Mouse (Mus musculus) myocyte (in vitro differentiated cells): ENCODE measurements at regions not wholly inside any gene's neighbourhood (a gene's known extent, or its start where the extent isn't known, plus 50 kb on each side); places are given as distances from the start of the nearest gene placed in this dataset.

Experiments
- CEBPB ChIP-seq: IDR thresholded peaks from 2 replicates; pipeline ENCODE4 v1.6.1; 2011; ENCODE audit warnings: mild to moderate bottlenecking, moderate library complexity; ENCODE audit not compliant: poor library complexity, insufficient read depth, severe bottlenecking
- E2F4 ChIP-seq: IDR thresholded peaks from one replicate; pipeline ENCODE4 v1.6.1; 2011; ENCODE audit warnings: mild to moderate bottlenecking, control low read depth, moderate library complexity; ENCODE audit not compliant: insufficient read depth
- MAX ChIP-seq: IDR thresholded peaks from one replicate; pipeline ENCODE4 v1.6.1; 2011; ENCODE audit warnings: low read depth, mild to moderate bottlenecking, control low read depth
- MYOD1 ChIP-seq, 3 experiments: IDR thresholded peaks; one replicate each; pipeline ENCODE4 v1.6.1; 2011; ENCODE audit warnings: control low read depth in 2 of 3, low read depth in 2 of 3, mild to moderate bottlenecking in 2 of 3, moderate library complexity in 1 of 3; ENCODE audit not compliant: insufficient read length in 2 of 3, control insufficient read depth in 1 of 3
- POLR2A ChIP-seq: IDR thresholded peaks from one replicate; pipeline ENCODE4 v1.6.1; 2011; ENCODE audit warnings: low read depth, mild to moderate bottlenecking, control low read depth, moderate library complexity; ENCODE audit not compliant: insufficient read length
- POLR2AphosphoS2 ChIP-seq: IDR thresholded peaks from one replicate; pipeline ENCODE4 v1.6.1; 2011; ENCODE audit warnings: low read depth, control low read depth; ENCODE audit not compliant: insufficient read length
- REST ChIP-seq: IDR thresholded peaks from one replicate; pipeline ENCODE4 v1.6.1; 2011; ENCODE audit warnings: mild to moderate bottlenecking, control low read depth, moderate library complexity; ENCODE audit not compliant: insufficient read depth, insufficient read length
- SRF ChIP-seq: IDR thresholded peaks from one replicate; pipeline ENCODE4 v1.6.1; 2011; ENCODE audit warnings: low read depth; ENCODE audit not compliant: control insufficient read depth, insufficient read length
- TCF12 ChIP-seq: IDR thresholded peaks from one replicate; pipeline ENCODE4 v1.6.1; 2011; ENCODE audit warnings: mild to moderate bottlenecking, control low read depth; ENCODE audit not compliant: poor library complexity, insufficient read depth, severe bottlenecking
- USF1 ChIP-seq: IDR thresholded peaks from one replicate; pipeline ENCODE4 v1.6.1; 2011; ENCODE audit warnings: low read depth, mild to moderate bottlenecking, control low read depth, moderate library complexity

- no peak for TF ChIP-seq MYOD1 (IDR thresholded peaks at IDR 0.05; ENCODE audit: control insufficient read depth in 1 of 3, insufficient read length in 2 of 3, low read depth in 2 of 3)
- TF ChIP-seq E2F4, result no peak
- no peak for TF ChIP-seq POLR2AphosphoS2
- TF ChIP-seq POLR2A, result no peak
- TF ChIP-seq CEBPB, result no peak
- TF ChIP-seq USF1, result no peak
- no peak for TF ChIP-seq TCF12
- no peak for TF ChIP-seq MAX
- no peak for TF ChIP-seq SRF
- no peak for TF ChIP-seq REST
Observed at GRCm38 (mm10) chr7:137765961-137766360, 328.5 kb downstream of the Glrx3 start.
